Mouse (Mus musculus) embryonic stem cell, embryonic (primary cell): ENCODE measurements at regions not wholly inside any gene's neighbourhood (a gene's known extent, or its start where the extent isn't known, plus 50 kb on each side); places are given as distances from the start of the nearest gene placed in this dataset.

Experiments
- CTCF ChIA-PET, 4 experiments: fragments of 300-600 bp in 2 of 4; fragments of 350-600 bp in 2 of 4; sonication (Branson Sonifier 250); formaldehyde crosslinking; loops; one replicate each; lab custom pipeline; 2022; ENCODE audit warnings: inconsistent platforms in 2 of 4; lab: Charles Lee
- POLR2A ChIA-PET, 4 experiments: fragments of 300-600 bp in 2 of 4; fragments of 350-600 bp in 2 of 4; sonication (Branson Sonifier 250); formaldehyde crosslinking; loops; one replicate each; lab custom pipeline; 2022; ENCODE audit warnings: antibody characterized with exemption in 4 of 4, inconsistent platforms in 1 of 4; lab: Charles Lee

- ChIA-PET POLR2A (interaction anchor here in 1 of 4 experiments (0.7 kb wide), 1 partner anchor 463 kb away, joined by 3 read pairs; no protein-coding TSS in a partner anchor), CTCF (no interaction called here)
Observed at GRCm38 (mm10) chr1:40907813-40908212, 102.4 kb downstream of the Tmem182 start.

GRCm38 (mm10) chr1:40913591-40913990 lies 108.2 kb downstream of the Tmem182 start:
- POLR2A ChIA-PET, result interaction anchor here in 1 of 4 experiments (0.7 kb wide), 1 partner anchor 491 kb away, joined by 3 read pairs; no protein-coding TSS in a partner anchor
- CTCF ChIA-PET, result no interaction called here

- ChIA-PET POLR2A (no interaction called here), CTCF (no interaction called here)
Observed at GRCm38 (mm10) chr1:40924271-40924670, 118.9 kb downstream of the Tmem182 start.

- ChIA-PET CTCF (no interaction called here), POLR2A (no interaction called here)
Observed at GRCm38 (mm10) chr1:40924780-40925179, 119.4 kb downstream of the Tmem182 start.

- POLR2A ChIA-PET, result no interaction called here
Observed at GRCm38 (mm10) chr1:40931374-40931773, 126.0 kb downstream of the Tmem182 start.

GRCm38 (mm10) chr1:40936729-40937128 lies 131.3 kb downstream of the Tmem182 start:
- ChIA-PET POLR2A (no interaction called here), CTCF (no interaction called here)

More at GRCm38 (mm10) chr1:40931374-40931773, 126.0 kb downstream of the Tmem182 start:
- CTCF ChIA-PET, result no interaction called here

GRCm38 (mm10) chr1:40942751-40943150 lies 137.3 kb downstream of the Tmem182 start:
- POLR2A ChIA-PET, result interaction anchor here in 1 of 4 experiments (0.6 kb wide), 1 partner anchor 505 kb away, joined by 3 read pairs; no protein-coding TSS in a partner anchor
- CTCF ChIA-PET, result no interaction called here

GRCm38 (mm10) chr1:40943165-40943564 lies 137.8 kb downstream of the Tmem182 start:
- POLR2A ChIA-PET, result interaction anchor here in 1 of 4 experiments (0.6 kb wide), 1 partner anchor 504 kb away, joined by 3 read pairs; no protein-coding TSS in a partner anchor

GRCm38 (mm10) chr1:40950641-40951040 lies 145.2 kb downstream of the Tmem182 start:
- CTCF ChIA-PET, result no interaction called here
- POLR2A ChIA-PET, result no interaction called here

More at GRCm38 (mm10) chr1:40943165-40943564, 137.8 kb downstream of the Tmem182 start:
- CTCF ChIA-PET, result no interaction called here

- POLR2A ChIA-PET, result no interaction called here
- CTCF ChIA-PET, result no interaction called here
Observed at GRCm38 (mm10) chr1:40954720-40955163, 149.3 kb downstream of the Tmem182 start.

- POLR2A ChIA-PET, result interaction anchor here in 1 of 4 experiments (1.3 kb wide), 1 partner anchor 10 kb away, joined by 3 read pairs; no protein-coding TSS in a partner anchor
- CTCF ChIA-PET, result no interaction called here
Observed at GRCm38 (mm10) chr1:40967768-40968504, 162.5 kb downstream of the Tmem182 start.

- ChIA-PET CTCF (interaction anchor here in 1 of 4 experiments (0.6 kb wide), 1 partner anchor 1096 kb away, joined by 4 read pairs; no protein-coding TSS in a partner anchor), POLR2A (interaction anchor here in 1 of 4 experiments (0.8 kb wide), 1 partner anchor 137 kb away, joined by 3 read pairs; no protein-coding TSS in a partner anchor)
Observed at GRCm38 (mm10) chr1:40983762-40984161, 178.4 kb downstream of the Tmem182 start.

- CTCF ChIA-PET, result interaction anchor here in 1 of 4 experiments (0.6 kb wide), 1 partner anchor 1506 kb away, joined by 6 read pairs; no protein-coding TSS in a partner anchor
- POLR2A ChIA-PET, result interaction anchor here in 2 of 4 experiments (0.5 kb wide), 2 partner anchors 22 to 135 kb away, joined by 3 to 4 read pairs; no protein-coding TSS in a partner anchor
Observed at GRCm38 (mm10) chr1:40993327-40993726, 187.9 kb downstream of the Tmem182 start.

- ChIA-PET POLR2A (no interaction called here), CTCF (interaction anchor here in 2 of 4 experiments (0.6 to 0.7 kb wide), 3 partner anchors 14 to 193 kb away, joined by 3 to 5 read pairs (median 4); no protein-coding TSS in a partner anchor)
Observed at GRCm38 (mm10) chr1:41001154-41001949, 196.0 kb downstream of the Tmem182 start.

GRCm38 (mm10) chr1:41002006-41002405 lies 196.6 kb downstream of the Tmem182 start:
- CTCF ChIA-PET, result interaction anchor here in 2 of 4 experiments (0.6 to 0.7 kb wide), 2 partner anchors 14 to 193 kb away, joined by 3 to 4 read pairs; no protein-coding TSS in a partner anchor
- POLR2A ChIA-PET, result no interaction called here

GRCm38 (mm10) chr1:41026943-41027342 lies 221.5 kb downstream of the Tmem182 start:
- POLR2A ChIA-PET, result interaction anchor here in 1 of 4 experiments (0.7 kb wide), 1 partner anchor 1490 kb away, joined by 5 read pairs; no protein-coding TSS in a partner anchor
- CTCF ChIA-PET, result no interaction called here

GRCm38 (mm10) chr1:41027540-41027978 lies 222.2 kb downstream of the Tmem182 start:
- CTCF ChIA-PET, result no interaction called here
- POLR2A ChIA-PET, result interaction anchor here in 1 of 4 experiments (0.7 kb wide), 1 partner anchor 1489 kb away, joined by 5 read pairs; no protein-coding TSS in a partner anchor

GRCm38 (mm10) chr1:41028021-41028420 lies 222.6 kb downstream of the Tmem182 start:
- CTCF ChIA-PET, result no interaction called here
- POLR2A ChIA-PET, result interaction anchor here in 2 of 4 experiments (0.6 to 0.7 kb wide), 2 partner anchors 38 to 1489 kb away, joined by 3 to 5 read pairs; no protein-coding TSS in a partner anchor
